ENCODE assay signal across 29 mouse cellular contexts in the genomic region with DNA sequence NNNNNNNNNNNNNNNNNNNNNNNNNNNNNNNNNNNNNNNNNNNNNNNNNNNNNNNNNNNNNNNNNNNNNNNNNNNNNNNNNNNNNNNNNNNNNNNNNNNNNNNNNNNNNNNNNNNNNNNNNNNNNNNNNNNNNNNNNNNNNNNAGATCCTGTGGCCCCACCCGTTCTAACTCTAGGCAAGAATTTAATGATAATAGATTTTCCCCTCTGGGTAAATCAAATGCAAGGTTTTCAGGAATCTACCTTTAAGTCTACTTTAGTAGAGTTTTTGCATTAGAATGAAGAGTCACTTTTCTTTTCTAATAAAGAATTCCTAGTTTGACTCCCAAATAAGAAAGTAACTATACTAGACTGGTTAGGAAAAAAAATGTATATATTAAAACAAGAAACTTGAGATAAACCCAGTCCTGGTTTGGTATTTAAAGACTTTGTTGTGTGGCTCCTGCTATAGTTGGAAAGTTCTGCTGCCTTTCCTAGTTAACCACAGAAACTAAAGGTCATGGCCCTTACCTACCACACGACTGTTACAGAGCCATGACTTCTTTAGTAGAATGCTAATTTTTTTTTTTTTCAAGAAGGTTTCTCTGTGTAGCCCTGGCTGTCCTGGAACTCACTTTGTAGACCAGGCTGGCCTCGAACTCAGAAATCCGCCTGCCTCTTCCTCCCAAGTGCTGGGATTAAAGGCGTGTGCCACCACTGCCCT.
A peak's percentile ranks its signal among the peaks of the same experiment; 100 is the strongest.
DNase-seq lines count a peak whose midpoint lies in the region; ATAC-seq and TF ChIP-seq lines count a peak whose summit lies in the region.
"Had no signal": no experiment of that assay in that cellular context is flagged by ENCODE, and none has a peak within 500 bp of the region (broad histone marks: within the 10 kb centered on the region; RNA-seq: fewer than 3 reads in every experiment).

No protein-coding gene starts in this region.

- TF ChIP-seq CTCF in heart, postnatal 0 days (IDR thresholded peaks at IDR 0.05; ENCODE audit: low read depth) = no peak

- in situ Hi-C loops in ES-E14 (cut with MboI; ENCODE audit: low sequenced_read_pairs in 2 of 2, unreplicated experiment in 2 of 2) = no loop called here

- peak overlapping the region; percentile 59 for H3K4me2 ChIP-seq in heart, embryonic 12.5 days
- H3K4me2 ChIP-seq in heart, postnatal 0 days (ENCODE audit: low read depth, low read length) = peak overlapping the region; percentile 51
- H3K4me2 ChIP-seq: embryonic facial prominence, embryonic 13.5 days; forebrain, embryonic 15.5 days; kidney, embryonic 15.5 days; limb, embryonic 13.5 days; liver, embryonic 11.5 days; lung, embryonic 15.5 days; midbrain, embryonic 11.5 days had no signal

- H3K36me3 ChIP-seq in heart, embryonic 12.5 days = peaks cover 42% of the 10 kb centered on the region
- H3K36me3 ChIP-seq in heart, postnatal 0 days (replicated peaks; ENCODE audit: control insufficient read depth, insufficient read depth, low read length) = peaks cover 53% of the 10 kb centered on the region
- no peaks in the 10 kb centered on the region for H3K36me3 ChIP-seq in ES-E14 (ENCODE audit: control insufficient read depth, insufficient read depth, low read length, poor library complexity, severe bottlenecking)
- H3K36me3 ChIP-seq: embryonic facial prominence, embryonic 13.5 days; forebrain, embryonic 10.5 days; forebrain, embryonic 15.5 days; kidney, embryonic 15.5 days; limb, embryonic 13.5 days; lung, embryonic 15.5 days had no signal

- ATAC-seq in heart, embryonic 12.5 days (ENCODE audit: insufficient number of reproducible peaks, low FRiP score) = no peak
- ATAC-seq in heart, postnatal 0 days (ENCODE audit: insufficient read depth, low read depth) = no peak
- ATAC-seq: forebrain, embryonic 15.5 days; hindbrain, embryonic 16.5 days; midbrain, embryonic 16.5 days had no signal

- H3K4me1 ChIP-seq in heart, embryonic 12.5 days (replicated peaks) = peaks cover 14% of the 10 kb centered on the region
- no peaks in the 10 kb centered on the region for H3K4me1 ChIP-seq in heart, postnatal 0 days (ENCODE audit: control insufficient read depth, insufficient read depth)
- peaks cover 14 to 17% of the 10 kb centered on the region in 2 experiments for H3K4me1 ChIP-seq in ES-E14 (ENCODE audit: control insufficient read depth in 2 of 2, insufficient read depth in 2 of 2, low read length in 2 of 2, poor library complexity in 1 of 2)
- H3K4me1 ChIP-seq: forebrain, embryonic 10.5 days; forebrain, embryonic 15.5 days; kidney, embryonic 15.5 days; lung, embryonic 15.5 days had no signal

- TF ChIP-seq EP300 in heart, postnatal 0 days (IDR thresholded peaks at IDR 0.05; ENCODE audit: low read depth) = no peak

- no peaks in the 10 kb centered on the region for H3K27me3 ChIP-seq in heart, embryonic 12.5 days (replicated peaks)
- no peaks in the 10 kb centered on the region for H3K27me3 ChIP-seq in heart, postnatal 0 days (ENCODE audit: control insufficient read depth, insufficient read depth, low read length)
- H3K27me3 ChIP-seq: embryonic facial prominence, embryonic 13.5 days; forebrain, embryonic 15.5 days; kidney, embryonic 15.5 days; limb, embryonic 13.5 days; lung, embryonic 15.5 days had no signal

- peak overlapping the region; percentile 99 for H3K27ac ChIP-seq in heart, embryonic 12.5 days (ENCODE audit: poor library complexity, severe bottlenecking)
- peak overlapping the region; percentile 90; the same call in 1 of the 2 replicates for H3K27ac ChIP-seq in heart, postnatal 0 days (ENCODE audit: low read depth)
- peak overlapping the region; percentile 91 for H3K27ac ChIP-seq in ES-E14 (ENCODE audit: insufficient read depth, low read depth, low read length, poor library complexity, severe bottlenecking)
- H3K27ac ChIP-seq: embryonic facial prominence, embryonic 13.5 days; forebrain, embryonic 10.5 days; forebrain, embryonic 15.5 days; kidney, embryonic 15.5 days; layer of hippocampus, adult 2 months; left cerebral cortex, adult 2 months; limb, embryonic 13.5 days; lung, embryonic 15.5 days had no signal

- no peaks in the 10 kb centered on the region for H3K9me3 ChIP-seq in heart, embryonic 12.5 days (replicated peaks)
- no peaks in the 10 kb centered on the region for H3K9me3 ChIP-seq in heart, postnatal 0 days (replicated peaks; ENCODE audit: control insufficient read depth, low read length)
- no peaks in the 10 kb centered on the region for H3K9me3 ChIP-seq in ES-E14 (ENCODE audit: control insufficient read depth, insufficient read depth, low read depth, low read length)
- H3K9me3 ChIP-seq: embryonic facial prominence, embryonic 13.5 days; forebrain, embryonic 10.5 days; forebrain, embryonic 15.5 days; kidney, embryonic 15.5 days; limb, embryonic 13.5 days; lung, embryonic 15.5 days had no signal

- peak overlapping the region; percentile 58 for H3K4me3 ChIP-seq in heart, embryonic 12.5 days
- H3K4me3 ChIP-seq in heart, postnatal 0 days (ENCODE audit: low read depth, low read length) = peak overlapping the region; percentile 47
- no peak overlapping the region; a peak in 1 of 4 replicates for H3K4me3 ChIP-seq in ES-E14 (ENCODE audit: insufficient read depth in 1 of 2, low read depth in 1 of 2, low read length in 2 of 2, poor library complexity in 1 of 2, severe bottlenecking in 1 of 2)
- H3K4me3 ChIP-seq: embryonic facial prominence, embryonic 13.5 days; forebrain, embryonic 10.5 days; forebrain, embryonic 15.5 days; kidney, embryonic 15.5 days; layer of hippocampus, adult 2 months; left cerebral cortex, adult 2 months; limb, embryonic 13.5 days; lung, embryonic 15.5 days had no signal

- DNase-seq in heart, postnatal 10 days = no peak
- DNase-seq in heart, postnatal 0 days (ENCODE audit: low spot score) = no peak
- DNase-seq in heart, postnatal 4 days = no peak
- DNase-seq in ES-E14 (ENCODE audit: low read depth, low spot score) = peak; percentile 54
- DNase-seq in lung, postnatal 10 days = no peak
- DNase-seq in left cerebral cortex, postnatal 14 days (ENCODE audit: low spot score in 2 of 2) = no peak
- DNase-seq: adrenal gland, postnatal 14 days; B cell, adult 2 months; cerebellum, adult 11 months; cerebellum, adult 9-10 months; embryo, embryonic 11 days; kidney, adult 18-20 months; kidney, postnatal 25 days; lung, postnatal 36 days; right cerebral cortex, postnatal 25 days; thymus, postnatal 25 days had no signal

- H3K9ac ChIP-seq in heart, embryonic 12.5 days = peak overlapping the region; percentile 51
- peak overlapping the region; percentile 25; the same call in 1 of the 2 replicates for H3K9ac ChIP-seq in heart, postnatal 0 days (replicated peaks; ENCODE audit: low read depth, low read length)
- H3K9ac ChIP-seq in ES-E14 (ENCODE audit: insufficient read depth, low read depth, low read length, poor library complexity, severe bottlenecking) = peak overlapping the region; percentile 17; the same call in 1 of the 2 replicates
- H3K9ac ChIP-seq: embryonic facial prominence, embryonic 13.5 days; forebrain, embryonic 15.5 days; kidney, embryonic 15.5 days; limb, embryonic 13.5 days; lung, embryonic 15.5 days had no signal

- 42% methylated on average over 5 of the region's 5 CpGs for WGBS in heart, embryonic 12.5 days
- 35% methylated on average over 5 of the region's 5 CpGs for WGBS in heart, postnatal 0 days

- intact Hi-C loops in heart, postnatal 10 days (cut with DNase I) = no loop called here
- intact Hi-C loops in left cerebral cortex, postnatal 14 days (cut with DNase I) = no loop called here

TF ChIP-seq in ES-E14, 5 proteins besides CTCF, POLR2A, EP300 and RAD21:
- no peak for TF ChIP-seq ZC3H11A (IDR thresholded peaks at IDR 0.05; ENCODE audit: borderline replicate concordance, low read depth, low read length)
- TF ChIP-seq ZNF384 (IDR thresholded peaks at IDR 0.05; ENCODE audit: low read depth, low read length) = peak; percentile 82
- no peak for TF ChIP-seq HCFC1 (IDR thresholded peaks at IDR 0.05; ENCODE audit: borderline replicate concordance, insufficient read depth, low read length)
- TF ChIP-seq CHD2 (IDR thresholded peaks at IDR 0.05; ENCODE audit: low read depth, low read length) = peak; percentile 65
TF ChIP-seq in ES-E14: peak in this region for 2.

Comparison
In these comparisons a context has a peak if more than half of its experiments do, and no peak if none do; other contexts are left out.
1. H3K4me3 ChIP-seq: peak in heart, embryonic 12.5 days (single experiment) and heart, postnatal 0 days (single experiment); none in ES-E14 (0 of 2).
2. Peak in every context shown above with its lines, with median percentiles within 50 percentile points of each other: H3K27ac ChIP-seq and H3K9ac ChIP-seq.